Mouse (Mus musculus) midbrain, embryonic 11.5 days (tissue): Measurements from ENCODE around the gene Lrrc9. TPM values are rescaled to one million over a fixed set of nuclear protein-coding genes. Genes with fewer than 3 reads are reported as not detected.
A peak's percentile ranks its signal among the peaks of the same experiment; 100 is the strongest.

Experiments used
- ATAC-seq: fragments of 200-750 bp; cut with Nextera tagmentation; 2 replicates; pipeline ENCODE4 v1.8.0; 2017; ENCODE audit warnings: moderate TSS enrichment, moderate library complexity; ENCODE audit not compliant: low FRiP score
- DNase-seq: peaks from one replicate; pipeline ENCODE4 v3.0.0; 2015; ENCODE audit warnings: low spot score; ENCODE audit errors: missing footprints
- H3K27ac ChIP-seq: fragments of 300-500 bp; sonication (generic); 2 replicates; pipeline ENCODE4 v1.5.1; 2014; ENCODE audit warnings: low read depth, low read length
- H3K27me3 ChIP-seq: fragments of 300-500 bp; sonication (generic); 2 replicates; pipeline ENCODE4 v1.6.1; 2014; ENCODE audit warnings: mild to moderate bottlenecking, low read length, moderate library complexity, mixed read lengths; ENCODE audit not compliant: control insufficient read depth, insufficient read depth
- H3K36me3 ChIP-seq: fragments of 300-500 bp; sonication (generic); 2 replicates; pipeline ENCODE4 v1.6.1; 2014; ENCODE audit warnings: mild to moderate bottlenecking, low read length, moderate library complexity, mixed read lengths; ENCODE audit not compliant: control insufficient read depth, insufficient read depth
- H3K4me1 ChIP-seq: fragments of 300-500 bp; sonication (generic); 2 replicates; pipeline ENCODE4 v1.6.1; 2014; ENCODE audit warnings: low read length; ENCODE audit not compliant: control insufficient read depth, insufficient read depth
- H3K4me2 ChIP-seq: fragments of 300-500 bp; sonication (generic); 2 replicates; pipeline ENCODE4 v1.6.1; 2014; ENCODE audit warnings: mild to moderate bottlenecking, moderate library complexity
- H3K4me3 ChIP-seq: fragments of 300-500 bp; sonication (generic); 2 replicates; pipeline ENCODE4 v1.5.1; 2014; ENCODE audit warnings: low read depth, low read length
- H3K9ac ChIP-seq: fragments of 300-500 bp; sonication (generic); 2 replicates; pipeline ENCODE4 v1.6.1; 2014; ENCODE audit warnings: low read length
- H3K9me3 ChIP-seq: fragments of 300-500 bp; sonication (generic); 2 replicates; pipeline ENCODE4 v1.6.1; 2016; ENCODE audit warnings: low read length; ENCODE audit not compliant: control insufficient read depth
- WGBS: fragments of 180-500 bp; shearing (Covaris S2); extraction: QIAGEN DNeasy Blood & Tissue Kit; methylation state at CpG from one replicate; pipeline ENCODE4 v1.1.7; 2014; 5-methylcytosine and 5-hydroxymethylcytosine counted together
- microRNA-seq: library from miRNA; unstranded; fragments of <30 nt; microRNA quantifications from one replicate; pipeline ENCODE4, GENCODE M21; 2017
- polyA plus RNA-seq: library from polyadenylated mRNA; unstranded; fragments of >200 nt; fragmentation: Nextera tagmentation; extraction: Ambion mirVana; gene quantifications from 2 replicates; pipeline ENCODE4 v1.2.1, GENCODE M21; 2014

Lrrc9 gene
- polyA plus RNA-seq, 1 experiment from 2014 or later, result 1.9 TPM

DNA sequence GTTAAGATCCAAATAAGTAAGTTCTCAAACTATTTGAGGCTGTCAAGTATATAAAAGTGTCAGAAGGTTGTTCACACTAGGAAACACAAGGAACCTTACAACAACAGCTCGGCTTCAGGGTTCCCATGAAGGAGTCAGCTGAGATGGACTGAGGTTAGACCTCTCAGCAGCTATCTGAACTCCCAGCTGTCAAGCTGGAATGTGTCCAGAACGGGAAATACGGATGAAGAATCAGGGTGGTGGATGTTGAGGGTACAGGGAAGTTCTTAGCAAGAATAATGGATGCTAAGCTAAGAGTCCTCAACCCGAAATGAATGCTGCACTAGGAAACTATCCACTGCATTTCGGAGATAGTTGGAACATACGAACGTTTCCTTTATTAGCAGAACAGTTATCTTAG lies 90.6 kb downstream of the Lrrc9 start:
- Histone ChIP-seq H3K27ac (no peak overlapping the region), H3K4me3 (no peak overlapping the region), H3K36me3 (no peaks in the 10 kb centered on the region), H3K4me2 (no peak overlapping the region), H3K27me3 (no peaks in the 10 kb centered on the region), H3K9me3 (no peaks in the 10 kb centered on the region), H3K9ac (no peak overlapping the region), H3K4me1 (peaks cover 2% of the 10 kb centered on the region; the same call in 1 of the 2 replicates)
- ATAC-seq, result no peak
- DNase-seq, result no peak
- 87% methylated on average over 7 of the region's 7 CpGs for WGBS

DNA sequence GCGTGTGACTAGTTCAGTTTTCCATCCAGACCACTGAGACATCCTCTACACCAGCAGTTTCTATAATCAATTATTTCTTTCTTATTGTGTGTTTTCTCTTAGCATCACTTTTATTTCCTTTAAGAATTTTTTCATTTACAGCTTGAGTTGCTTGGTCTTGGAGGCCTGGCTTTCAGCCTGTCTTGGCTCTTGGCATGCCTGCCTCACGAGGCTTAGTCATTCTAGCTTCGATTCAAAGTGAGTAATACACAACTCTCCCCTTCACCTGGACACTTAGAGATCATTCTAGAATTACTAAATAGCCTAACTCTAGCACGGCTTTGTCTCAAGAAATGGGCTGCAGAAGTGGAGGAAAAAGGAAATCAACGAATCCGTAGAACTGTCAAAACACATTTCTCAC lies 92.3 kb downstream of the Lrrc9 start:
- Histone ChIP-seq H3K27ac (no peak overlapping the region), H3K4me3 (no peak overlapping the region), H3K36me3 (no peaks in the 10 kb centered on the region), H3K9ac (no peak overlapping the region), H3K27me3 (no peaks in the 10 kb centered on the region), H3K4me2 (no peak overlapping the region), H3K9me3 (no peaks in the 10 kb centered on the region), H3K4me1 (peaks cover 2% of the 10 kb centered on the region; the same call in 1 of the 2 replicates)
- DNase-seq (no peak), ATAC-seq (no peak)
- WGBS, result 89% methylated on average over 6 of the region's 6 CpGs

DNA sequence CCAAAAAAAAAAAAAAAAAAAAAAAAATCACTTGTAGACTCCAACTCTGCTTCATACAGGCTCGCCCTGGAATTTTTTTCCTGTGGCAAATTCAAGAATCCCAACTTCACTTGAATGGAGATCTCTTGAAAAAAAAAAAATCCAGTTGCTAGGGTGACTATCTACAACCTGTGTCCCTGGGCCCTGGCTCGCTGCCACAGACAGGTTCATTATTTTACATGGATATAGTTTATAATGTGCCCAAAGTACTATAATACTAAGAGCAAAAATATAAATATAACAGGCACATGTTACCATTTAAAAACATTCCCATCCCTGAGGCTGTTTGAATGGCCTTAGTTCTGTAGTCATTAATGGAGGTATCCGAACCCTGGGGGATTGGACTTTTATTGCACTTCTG lies 93.9 kb downstream of the Lrrc9 start:
- Histone ChIP-seq H3K27me3 (no peaks in the 10 kb centered on the region), H3K27ac (no peak overlapping the region), H3K4me2 (peak overlapping the region; percentile 57), H3K9me3 (no peaks in the 10 kb centered on the region), H3K36me3 (no peaks in the 10 kb centered on the region), H3K9ac (peak overlapping the region; percentile 24; the same call in 1 of the 2 replicates), H3K4me3 (peak overlapping the region; percentile 65), H3K4me1 (peaks cover 2% of the 10 kb centered on the region; the same call in 1 of the 2 replicates)
- 44% methylated on average over 3 of the region's 3 CpGs for WGBS
- ATAC-seq (no peak), DNase-seq (peak; percentile 85)

DNA sequence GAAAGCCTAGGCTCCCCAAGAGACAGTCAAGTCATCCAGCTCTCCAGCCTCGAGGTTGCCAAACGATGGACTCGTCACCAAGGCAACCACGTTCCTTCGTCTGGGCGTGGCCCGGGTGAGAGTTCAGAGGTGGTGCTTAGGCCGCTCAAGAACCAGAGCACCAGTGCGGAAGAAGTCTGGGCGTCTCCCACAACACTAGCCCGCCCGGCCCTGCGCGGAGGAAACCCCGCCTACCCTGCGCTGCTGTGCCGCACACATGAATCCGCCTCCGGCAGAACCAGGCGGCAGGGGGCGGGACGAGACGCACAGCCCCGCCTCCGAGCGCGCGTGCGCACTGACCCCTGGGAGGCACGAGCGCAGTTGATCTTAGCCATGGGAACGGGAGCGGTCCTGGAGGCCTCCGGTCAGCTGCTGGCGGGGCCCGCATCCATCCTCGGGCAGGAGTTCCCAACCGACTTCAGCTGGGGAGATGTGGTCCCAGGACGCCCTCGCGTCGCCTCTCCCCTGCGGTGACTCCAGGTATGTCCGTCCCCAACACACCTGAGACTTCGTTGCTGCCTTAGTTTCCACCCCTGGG lies 94.4 kb downstream of the Lrrc9 start, which contains the start of gene Pcnx4:
Pcnx4 (plus strand) TSS at position 363 of the 577 bp plus-strand sequence.
- under 1% methylated on average over 45 of the region's 45 CpGs for WGBS
- Histone ChIP-seq H3K4me3 (peak within 1 kb of the TSS; percentile 65), H3K9ac (peak within 1 kb of the TSS; percentile 78), H3K36me3 (no peaks in the 10 kb centered on the region), H3K27ac (no peak within 1 kb of the TSS), H3K9me3 (no peaks in the 10 kb centered on the region), H3K4me1 (peaks cover 2% of the 10 kb centered on the region; the same call in 1 of the 2 replicates), H3K27me3 (no peaks in the 10 kb centered on the region), H3K4me2 (peak within 1 kb of the TSS; percentile 57)
- peak; percentile 100 for DNase-seq
- ATAC-seq, result peak; percentile 100

DNA sequence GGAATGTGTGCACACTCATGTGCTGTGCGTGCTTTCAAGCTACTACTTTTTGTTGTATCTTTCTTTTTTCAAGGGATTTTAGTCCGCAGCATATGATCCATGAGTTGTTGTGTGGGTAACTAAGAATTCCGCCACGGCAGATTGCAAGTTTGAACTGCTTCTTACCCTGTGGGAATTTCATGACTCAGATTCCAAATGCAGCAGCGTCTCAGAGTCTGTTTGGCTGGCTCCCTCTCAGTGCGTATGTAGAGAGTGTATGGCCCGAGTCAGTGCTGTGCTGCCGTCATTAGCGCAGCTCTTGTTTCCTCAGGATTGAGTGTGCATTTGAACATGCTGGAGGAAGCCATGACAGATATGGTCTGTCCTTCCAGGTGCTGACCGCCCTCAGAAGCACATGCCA lies 96.9 kb downstream of the Lrrc9 start:
- ATAC-seq (no peak), DNase-seq (no peak)
- Histone ChIP-seq H3K27ac (no peak overlapping the region), H3K36me3 (no peaks in the 10 kb centered on the region), H3K4me2 (no peak overlapping the region), H3K4me3 (no peak overlapping the region), H3K27me3 (no peaks in the 10 kb centered on the region), H3K9ac (no peak overlapping the region), H3K4me1 (peaks cover 2% of the 10 kb centered on the region; the same call in 1 of the 2 replicates), H3K9me3 (no peaks in the 10 kb centered on the region)
- WGBS, result 92% methylated on average over 10 of the region's 10 CpGs

DNA sequence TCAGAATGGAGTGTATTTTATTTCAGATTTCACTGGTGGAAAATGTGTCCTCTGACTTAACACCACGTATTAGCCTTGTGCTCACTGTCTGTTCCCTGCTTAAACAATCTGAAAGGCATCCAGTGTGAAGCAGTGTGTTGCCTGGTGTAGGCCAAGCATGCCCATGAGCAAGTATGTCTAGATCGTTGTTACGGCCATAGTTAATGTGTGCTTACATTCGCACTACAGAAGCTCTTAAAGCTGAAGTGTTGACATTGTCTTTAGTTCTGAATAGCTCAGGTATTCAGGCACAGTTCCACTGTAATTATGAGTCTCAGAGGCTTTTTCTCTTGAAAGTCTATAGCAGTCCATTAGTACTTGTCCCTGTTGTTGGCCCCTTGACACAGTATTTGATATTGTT lies 112.7 kb downstream of the Lrrc9 start:
- no peak for ATAC-seq
- Histone ChIP-seq H3K4me1 (no peaks in the 10 kb centered on the region), H3K36me3 (no peaks in the 10 kb centered on the region), H3K27ac (no peak overlapping the region), H3K4me3 (no peak overlapping the region), H3K27me3 (no peaks in the 10 kb centered on the region), H3K9ac (no peak overlapping the region), H3K9me3 (no peaks in the 10 kb centered on the region), H3K4me2 (no peak overlapping the region)
- 77% methylated on average over 4 of the region's 4 CpGs for WGBS
- DNase-seq, result no peak

DNA sequence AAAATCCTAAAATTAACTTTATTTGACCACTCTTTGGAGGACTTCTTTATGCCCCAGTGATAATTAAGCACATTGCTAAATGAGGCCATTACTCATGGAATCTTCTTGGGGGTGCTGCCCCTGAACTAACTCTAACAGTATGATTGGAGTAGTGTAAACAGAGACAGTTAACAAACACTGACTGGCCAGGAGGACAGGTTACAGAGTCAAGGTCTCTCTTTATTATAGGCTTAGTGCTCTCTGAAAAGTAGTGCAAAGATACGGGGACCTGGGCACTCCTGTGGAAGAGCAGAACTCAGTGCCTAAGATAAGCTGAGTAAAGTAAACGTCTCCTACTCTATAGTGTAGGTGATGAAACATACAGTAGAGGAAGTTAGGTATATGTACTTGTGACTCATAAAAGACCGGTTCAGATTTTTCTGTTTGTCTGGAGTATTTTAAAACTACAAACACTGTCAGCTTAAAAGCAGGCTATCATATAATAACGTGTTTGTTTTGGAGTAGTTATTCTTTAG lies 122.7 kb downstream of the Lrrc9 start:
- DNase-seq (no peak), ATAC-seq (no peak)
- H3K9ac ChIP-seq, result no peak overlapping the region
- no peak overlapping the region for H3K4me2 ChIP-seq
- 91% methylated on average over 4 of the region's 4 CpGs for WGBS
- H3K36me3 ChIP-seq, result no peaks in the 10 kb centered on the region
- H3K9me3 ChIP-seq, result no peaks in the 10 kb centered on the region
- no peaks in the 10 kb centered on the region for H3K4me1 ChIP-seq
- no peak overlapping the region for H3K27ac ChIP-seq
- no peaks in the 10 kb centered on the region for H3K27me3 ChIP-seq
- no peak overlapping the region for H3K4me3 ChIP-seq

Small RNA genes within 50 kb of the gene (microRNA-seq; reads per million reads assigned to microRNA genes)
- gene Gm44392, result not detected

Other genes with a start within 250 kb of the Lrrc9 start
- 332 and 335 TPM in 2 replicates for gene Rtn1, start 32.8 kb upstream of the Lrrc9 start, polyA plus RNA-seq
- 15.0 and 16.7 TPM in 2 replicates for gene Pcnx4, start 94.5 kb downstream of the Lrrc9 start, polyA plus RNA-seq
- not detected in 2 replicates for gene Gm4756, start 207.8 kb downstream of the Lrrc9 start, polyA plus RNA-seq
- gene Dhrs7, start 223.0 kb downstream of the Lrrc9 start, polyA plus RNA-seq, result 12.4 and 12.8 TPM in 2 replicates